Mouse (Mus musculus): ENCODE results near the gene Gjc1. TPM values are rescaled to one million over a fixed set of nuclear protein-coding genes. Genes with fewer than 3 reads are reported as not detected.

Gene Gjc1
- polyA plus RNA-seq, 1 experiment from 2014 or later = 1.6 TPM

- no peaks in the 10 kb centered on the region for H3K9me3 ChIP-seq (replicated peaks)
- no peak for ATAC-seq (ENCODE audit: insufficient read depth)
- H3K27me3 ChIP-seq = peaks cover 2% of the 10 kb centered on the region
- no peak overlapping the region for H3K27ac ChIP-seq (replicated peaks)
- no peaks in the 10 kb centered on the region for H3K36me3 ChIP-seq (replicated peaks)
- no peak overlapping the region for H3K4me2 ChIP-seq
- H3K4me1 ChIP-seq (replicated peaks) = no peaks in the 10 kb centered on the region
- WGBS (ENCODE audit: insufficient replicate concordance) = 26% methylated on average over 4 of the region's 4 CpGs
- H3K4me3 ChIP-seq (replicated peaks) = no peak overlapping the region
- no peak overlapping the region for H3K9ac ChIP-seq
Observed at GRCm38 (mm10) chr11:102754416-102754815, 65.1 kb downstream of the Gjc1 start.

GRCm38 (mm10) chr11:102753591-102754324, 65.7 kb downstream of the Gjc1 start:
- no peaks in the 10 kb centered on the region for H3K4me1 ChIP-seq (replicated peaks)
- H3K27ac ChIP-seq (replicated peaks) = no peak overlapping the region
- no peaks in the 10 kb centered on the region for H3K27me3 ChIP-seq
- peak overlapping the region; percentile 18; the same call in 1 of the 2 replicates for H3K4me2 ChIP-seq
- no peak overlapping the region for H3K4me3 ChIP-seq (replicated peaks)
- no peak overlapping the region for H3K9ac ChIP-seq
- no peak for ATAC-seq (ENCODE audit: insufficient read depth)
- H3K9me3 ChIP-seq (replicated peaks) = no peaks in the 10 kb centered on the region
- no peaks in the 10 kb centered on the region for H3K36me3 ChIP-seq (replicated peaks)
- WGBS (ENCODE audit: insufficient replicate concordance) = 23% methylated on average over 18 of the region's 18 CpGs

- no peak overlapping the region for H3K4me3 ChIP-seq (replicated peaks)
- H3K4me2 ChIP-seq = no peak overlapping the region
- no peaks in the 10 kb centered on the region for H3K9me3 ChIP-seq (replicated peaks)
- no peak for ATAC-seq (ENCODE audit: insufficient read depth)
- H3K36me3 ChIP-seq (replicated peaks) = no peaks in the 10 kb centered on the region
- WGBS (ENCODE audit: insufficient replicate concordance) = 54% methylated on average over 13 of the region's 13 CpGs
- H3K27me3 ChIP-seq = no peaks in the 10 kb centered on the region
- no peak overlapping the region for H3K9ac ChIP-seq
- no peak overlapping the region for H3K27ac ChIP-seq (replicated peaks)
- H3K4me1 ChIP-seq (replicated peaks) = no peaks in the 10 kb centered on the region
Observed at GRCm38 (mm10) chr11:102752896-102753590, 66.5 kb downstream of the Gjc1 start.

GRCm38 (mm10) chr11:102749712-102750111, 69.8 kb downstream of the Gjc1 start:
- H3K27me3 ChIP-seq = no peaks in the 10 kb centered on the region
- no peaks in the 10 kb centered on the region for H3K9me3 ChIP-seq (replicated peaks)
- H3K4me1 ChIP-seq (replicated peaks) = no peaks in the 10 kb centered on the region
- H3K27ac ChIP-seq (replicated peaks) = no peak overlapping the region
- no peak overlapping the region for H3K4me3 ChIP-seq (replicated peaks)
- no peak overlapping the region for H3K4me2 ChIP-seq
- 80% methylated on average over 2 of the region's 2 CpGs for WGBS (ENCODE audit: insufficient replicate concordance)
- no peaks in the 10 kb centered on the region for H3K36me3 ChIP-seq (replicated peaks)
- H3K9ac ChIP-seq = no peak overlapping the region
- no peak for ATAC-seq (ENCODE audit: insufficient read depth)

Other genes with a start within 250 kb of the Gjc1 start
- 0.22 and 0.29 TPM in 2 replicates for gene Gm11627, start 240.2 kb downstream of the Gjc1 start, polyA plus RNA-seq (2015; fragmentation: Nextera tagmentation; extraction: Ambion mirVana)
- 0.41 and 0.60 TPM in 2 replicates for gene Fzd2, start 215.3 kb downstream of the Gjc1 start, polyA plus RNA-seq (2015; fragmentation: Nextera tagmentation; extraction: Ambion mirVana)
- 0.09 TPM in 1 of 2 replicates, not detected in the other for gene Meioc, start 156.0 kb downstream of the Gjc1 start, polyA plus RNA-seq (2015; fragmentation: Nextera tagmentation; extraction: Ambion mirVana)
- 13.4 and 13.6 TPM in 2 replicates for gene Ccdc43, start 121.9 kb downstream of the Gjc1 start, polyA plus RNA-seq (2015; fragmentation: Nextera tagmentation; extraction: Ambion mirVana)
- gene Adam11, start 58.3 kb downstream of the Gjc1 start, polyA plus RNA-seq (2015; fragmentation: Nextera tagmentation; extraction: Ambion mirVana) = 0.08 and 0.26 TPM in 2 replicates
- not detected in 2 replicates for gene Higd1b, start 16.1 kb upstream of the Gjc1 start, polyA plus RNA-seq (2015; fragmentation: Nextera tagmentation; extraction: Ambion mirVana)
- gene Eftud2, start 61.3 kb upstream of the Gjc1 start, polyA plus RNA-seq (2015; fragmentation: Nextera tagmentation; extraction: Ambion mirVana) = 106 and 113 TPM in 2 replicates
- 1.0 and 1.1 TPM in 2 replicates for gene Ccdc103, start 61.5 kb upstream of the Gjc1 start, polyA plus RNA-seq (2015; fragmentation: Nextera tagmentation; extraction: Ambion mirVana)
- gene Fam187a, start 65.5 kb upstream of the Gjc1 start, polyA plus RNA-seq (2015; fragmentation: Nextera tagmentation; extraction: Ambion mirVana) = 0.07 TPM in 1 of 2 replicates, not detected in the other
- 8.5 and 9.4 TPM in 2 replicates for gene Gfap, start 81.2 kb upstream of the Gjc1 start, polyA plus RNA-seq (2015; fragmentation: Nextera tagmentation; extraction: Ambion mirVana)
- 10.3 and 11.6 TPM in 2 replicates for gene Kif18b, start 105.4 kb upstream of the Gjc1 start, polyA plus RNA-seq (2015; fragmentation: Nextera tagmentation; extraction: Ambion mirVana)
- 0.08 TPM in 2 replicates for gene C1ql1, start 127.0 kb upstream of the Gjc1 start, polyA plus RNA-seq (2015; fragmentation: Nextera tagmentation; extraction: Ambion mirVana)
- gene Nmt1, start 208.5 kb upstream of the Gjc1 start, polyA plus RNA-seq (2015; fragmentation: Nextera tagmentation; extraction: Ambion mirVana) = 32.4 and 36.7 TPM in 2 replicates
- 28.7 and 30.0 TPM in 2 replicates for gene Dcakd, start 208.6 kb upstream of the Gjc1 start, polyA plus RNA-seq (2015; fragmentation: Nextera tagmentation; extraction: Ambion mirVana)

Data from liver, embryonic 15.5 days (tissue).